Mouse (Mus musculus): Measurements from ENCODE around the gene Cenpt.

GRCm38 (mm10) chr8:105893339-105893738 lies 40.3 kb upstream of the Cenpt start, which contains the start of gene Nrn1l:
- TF ChIP-seq POLR2A (IDR thresholded peaks at IDR 0.05; ENCODE audit: extremely low read depth, insufficient read depth, low read length) (no peak), CTCF (IDR thresholded peaks at IDR 0.05; ENCODE audit: low read depth, low read length) (no peak)

Data from liver, adult 2 months (tissue).